Mouse (Mus musculus) stomach, postnatal 0 days (tissue): ENCODE data around the gene Ms4a14.

Source experiments
- CTCF ChIP-seq: IDR thresholded peaks from 2 replicates; pipeline ENCODE4 v1.5.1; 2016; ENCODE audit warnings: antibody characterized with exemption, low read depth, mild to moderate bottlenecking, moderate library complexity
- EP300 ChIP-seq: optimal IDR thresholded peaks from 2 replicates; pipeline ENCODE3; 2016; ENCODE audit warnings: antibody characterized with exemption

DNA sequence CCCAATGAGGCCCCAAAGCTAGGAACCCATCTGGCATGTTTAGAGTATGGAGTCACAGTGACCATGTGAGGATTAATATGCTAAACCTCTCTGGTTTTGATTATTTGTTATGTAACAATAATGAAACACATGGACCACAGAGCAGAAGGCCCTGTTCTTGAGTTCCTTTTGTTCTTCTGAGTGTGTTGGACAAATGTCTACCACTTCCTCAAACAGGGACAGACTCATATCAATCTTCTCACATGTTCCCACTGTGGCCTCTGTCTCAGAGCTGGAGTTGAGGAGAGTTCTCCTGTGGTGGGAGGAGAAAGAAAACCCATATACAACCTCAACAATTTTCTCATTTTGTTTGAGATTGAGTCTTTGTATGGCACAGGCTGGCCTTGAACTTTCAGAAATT is 28.9 kb upstream of the Ms4a14 start:
- no peak for TF ChIP-seq CTCF
- no peak for TF ChIP-seq EP300
